In the genomic region with DNA sequence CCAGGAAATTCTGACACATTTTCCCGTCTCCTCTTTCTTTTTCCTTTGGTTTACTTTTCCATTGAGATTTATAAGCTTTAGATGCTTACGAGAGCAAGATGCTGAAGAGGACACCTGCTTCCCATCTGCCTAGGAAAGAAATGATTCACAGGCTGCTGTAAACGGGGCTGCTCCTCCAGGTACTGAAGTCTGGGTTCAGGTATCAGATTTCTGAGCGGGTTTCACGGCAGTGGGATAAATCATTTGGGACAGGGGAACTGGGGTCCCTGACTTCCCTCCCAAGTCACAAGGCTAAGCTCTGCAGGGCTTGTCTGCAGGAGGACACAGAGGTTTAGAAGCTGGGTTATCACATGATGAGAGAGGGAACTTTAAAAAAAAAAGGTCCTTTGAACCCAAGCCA, we compare ENCODE assay signal across 31 mouse cellular contexts. TPM values are rescaled to one million over a fixed set of nuclear protein-coding genes. Genes with fewer than 3 reads are reported as not detected.
"Had no signal": no experiment of that assay in that cellular context is flagged by ENCODE, and none has a peak within 500 bp of the region (broad histone marks: within the 10 kb centered on the region; RNA-seq: fewer than 3 reads in every experiment).

No protein-coding gene starts in this region.

- H3K4me3 ChIP-seq: gastrocnemius, adult 2 months; heart, embryonic 10.5 days; heart, embryonic 12.5 days; hindbrain, embryonic 10.5 days; hindbrain, embryonic 12.5 days; intestine, embryonic 15.5 days; layer of hippocampus, adult 2 months; left cerebral cortex, adult 2 months; limb, embryonic 13.5 days; liver, embryonic 12.5 days had no signal

- H3K9me3 ChIP-seq: heart, embryonic 10.5 days; hindbrain, embryonic 10.5 days; hindbrain, embryonic 12.5 days; intestine, embryonic 15.5 days; liver, embryonic 12.5 days had no signal

- ATAC-seq: hindbrain, embryonic 16.5 days; inflammation-experienced regulatory T-cells, adult 6 months; intestine, embryonic 15.5 days; intestine, postnatal 0 days; liver, embryonic 12.5 days had no signal

- H3K36me3 ChIP-seq: heart, embryonic 12.5 days; hindbrain, embryonic 10.5 days; hindbrain, embryonic 12.5 days; limb, embryonic 13.5 days had no signal

- H3K4me2 ChIP-seq: heart, embryonic 12.5 days; hindbrain, embryonic 12.5 days; hindbrain, embryonic 14.5 days; intestine, embryonic 15.5 days; limb, embryonic 13.5 days; liver, embryonic 12.5 days had no signal

- DNase-seq: gastrocnemius, adult 2 months; gastrocnemius, postnatal 10 days; gastrocnemius, postnatal 25 days; heart, adult 18-20 months; heart, postnatal 10 days; heart, postnatal 4 days; kidney, adult 2 months; kidney, adult 9 months; kidney, postnatal 10 days; kidney, postnatal 25 days; kidney, postnatal 4 days; liver had no signal

- H3K9ac ChIP-seq: hindbrain, embryonic 12.5 days; hindbrain, embryonic 14.5 days; intestine, embryonic 15.5 days; limb, embryonic 13.5 days; liver, embryonic 12.5 days; liver, embryonic 14.5 days had no signal

- H3K27me3 ChIP-seq: heart, embryonic 12.5 days; hindbrain, embryonic 12.5 days; intestine, embryonic 15.5 days; limb, embryonic 13.5 days; liver, embryonic 12.5 days had no signal

- H3K27ac ChIP-seq: hindbrain, embryonic 12.5 days; hindbrain, embryonic 14.5 days; intestine, embryonic 15.5 days; left cerebral cortex, adult 2 months; limb, embryonic 13.5 days; liver, embryonic 12.5 days; liver, embryonic 14.5 days had no signal

RNA-seq across cellular contexts. Expression of gene Slc44a3, which starts 40.2 kb away (rescaled TPM):
- total RNA-seq: gastrocnemius, adult 2 months; granulocyte monocyte progenitor cell, adult 5-6 weeks; heart, postnatal 25 days; layer of hippocampus, adult 2 months; layer of hippocampus, postnatal 25 days; left cerebral cortex, adult 2 months; left cerebral cortex, postnatal 14 days; left cerebral cortex, postnatal 36 days had no signal
- polyA plus RNA-seq: inflammation-experienced regulatory T-cells, adult 6 months had no signal
